Mouse (Mus musculus): ENCODE data around the gene Trim59. TPM values are rescaled to one million over a fixed set of nuclear protein-coding genes. Genes with fewer than 3 reads are reported as not detected.

Gene Trim59
- polyA plus RNA-seq, 1 experiment, result 9.3 TPM

- no peak for DNase-seq
- no peaks in the 10 kb centered on the region for H3K27me3 ChIP-seq (ENCODE audit: control insufficient read depth, insufficient read depth, low read length)
- no peak overlapping the region for H3K27ac ChIP-seq (ENCODE audit: control insufficient read depth, insufficient read depth, low read length)
- H3K4me3 ChIP-seq (ENCODE audit: control insufficient read depth, insufficient read depth, low read length), result no peak overlapping the region
- H3K36me3 ChIP-seq (ENCODE audit: control insufficient read depth, insufficient read depth, low read length), result no peaks in the 10 kb centered on the region
- H3K4me1 ChIP-seq (replicated peaks; ENCODE audit: control insufficient read depth, insufficient read depth, low read length), result no peaks in the 10 kb centered on the region
- TF ChIP-seq POLR2A (IDR thresholded peaks at IDR 0.05; ENCODE audit: control insufficient read depth, extremely low read depth, insufficient read depth, low read length, poor library complexity) (no peak), CTCF (IDR thresholded peaks at IDR 0.05; ENCODE audit: borderline replicate concordance, control insufficient read depth, extremely low read depth, insufficient read depth, low read length, poor library complexity) (no peak)
- 88% methylated on average over 11 of the region's 11 CpGs for WGBS
These were observed 7.3 kb upstream of the Trim59 start for GRCm38 (mm10) chr3:69051894-69052293.

GRCm38 (mm10) chr3:69049011-69049410 is 4.5 kb upstream of the Trim59 start:
- WGBS, result 96% methylated on average over 6 of the region's 6 CpGs
- TF ChIP-seq POLR2A (IDR thresholded peaks at IDR 0.05; ENCODE audit: control insufficient read depth, extremely low read depth, insufficient read depth, low read length, poor library complexity) (no peak), CTCF (IDR thresholded peaks at IDR 0.05; ENCODE audit: borderline replicate concordance, control insufficient read depth, extremely low read depth, insufficient read depth, low read length, poor library complexity) (no peak)
- peaks cover 4% of the 10 kb centered on the region for H3K4me1 ChIP-seq (replicated peaks; ENCODE audit: control insufficient read depth, insufficient read depth, low read length)
- no peak overlapping the region for H3K4me3 ChIP-seq (ENCODE audit: control insufficient read depth, insufficient read depth, low read length)
- H3K36me3 ChIP-seq (ENCODE audit: control insufficient read depth, insufficient read depth, low read length), result no peaks in the 10 kb centered on the region
- no peak for DNase-seq
- H3K27ac ChIP-seq (ENCODE audit: control insufficient read depth, insufficient read depth, low read length), result no peak overlapping the region
- H3K27me3 ChIP-seq (ENCODE audit: control insufficient read depth, insufficient read depth, low read length), result no peaks in the 10 kb centered on the region

GRCm38 (mm10) chr3:69047684-69048083 is 3.1 kb upstream of the Trim59 start:
- DNase-seq, result no peak
- Histone ChIP-seq H3K27ac (ENCODE audit: control insufficient read depth, insufficient read depth, low read length) (no peak overlapping the region), H3K4me1 (replicated peaks; ENCODE audit: control insufficient read depth, insufficient read depth, low read length) (peaks cover 6% of the 10 kb centered on the region), H3K4me3 (ENCODE audit: control insufficient read depth, insufficient read depth, low read length) (no peak overlapping the region), H3K27me3 (ENCODE audit: control insufficient read depth, insufficient read depth, low read length) (no peaks in the 10 kb centered on the region), H3K36me3 (ENCODE audit: control insufficient read depth, insufficient read depth, low read length) (no peaks in the 10 kb centered on the region)
- TF ChIP-seq CTCF (IDR thresholded peaks at IDR 0.05; ENCODE audit: borderline replicate concordance, control insufficient read depth, extremely low read depth, insufficient read depth, low read length, poor library complexity) (no peak), POLR2A (IDR thresholded peaks at IDR 0.05; ENCODE audit: control insufficient read depth, extremely low read depth, insufficient read depth, low read length, poor library complexity) (no peak)
- 91% methylated on average over 4 of the region's 4 CpGs for WGBS

GRCm38 (mm10) chr3:69046509-69046908 is 2.0 kb upstream of the Trim59 start:
- 0 out of 2 replicates have a peak, but pooled peaks cover 4% of the 10 kb centered on the region for H3K36me3 ChIP-seq (ENCODE audit: control insufficient read depth, insufficient read depth, low read length)
- WGBS, result 88% methylated on average over 4 of the region's 4 CpGs
- no peak overlapping the region for H3K4me3 ChIP-seq (ENCODE audit: control insufficient read depth, insufficient read depth, low read length)
- H3K27ac ChIP-seq (ENCODE audit: control insufficient read depth, insufficient read depth, low read length), result no peak overlapping the region
- H3K27me3 ChIP-seq (ENCODE audit: control insufficient read depth, insufficient read depth, low read length), result no peaks in the 10 kb centered on the region
- no peak for TF ChIP-seq CTCF (IDR thresholded peaks at IDR 0.05; ENCODE audit: borderline replicate concordance, control insufficient read depth, extremely low read depth, insufficient read depth, low read length, poor library complexity)
- TF ChIP-seq POLR2A (IDR thresholded peaks at IDR 0.05; ENCODE audit: control insufficient read depth, extremely low read depth, insufficient read depth, low read length, poor library complexity), result no peak
- H3K4me1 ChIP-seq (replicated peaks; ENCODE audit: control insufficient read depth, insufficient read depth, low read length), result peaks cover 6% of the 10 kb centered on the region
- DNase-seq, result no peak

- Histone ChIP-seq H3K27me3 (ENCODE audit: control insufficient read depth, insufficient read depth, low read length) (no peaks in the 10 kb centered on the region), H3K4me3 (ENCODE audit: control insufficient read depth, insufficient read depth, low read length) (0 out of 2 replicates have a peak overlapping the region, but pooled peaks have one; percentile 0), H3K27ac (ENCODE audit: control insufficient read depth, insufficient read depth, low read length) (no peak overlapping the region), H3K4me1 (replicated peaks; ENCODE audit: control insufficient read depth, insufficient read depth, low read length) (peaks cover 6% of the 10 kb centered on the region), H3K36me3 (ENCODE audit: control insufficient read depth, insufficient read depth, low read length) (peaks cover 4% of the 10 kb centered on the region; the same call in 1 of the 2 replicates)
- TF ChIP-seq CTCF (IDR thresholded peaks at IDR 0.05; ENCODE audit: borderline replicate concordance, control insufficient read depth, extremely low read depth, insufficient read depth, low read length, poor library complexity) (no peak), POLR2A (IDR thresholded peaks at IDR 0.05; ENCODE audit: control insufficient read depth, extremely low read depth, insufficient read depth, low read length, poor library complexity) (no peak)
- 48% methylated on average over 13 of the region's 13 CpGs for WGBS
- DNase-seq, result no peak
These were observed 1.2 kb upstream of the Trim59 start for GRCm38 (mm10) chr3:69045750-69046149.

- peaks cover 5% of the 10 kb centered on the region; the same call in 1 of the 2 replicates for H3K36me3 ChIP-seq (ENCODE audit: control insufficient read depth, insufficient read depth, low read length)
- no peaks in the 10 kb centered on the region for H3K27me3 ChIP-seq (ENCODE audit: control insufficient read depth, insufficient read depth, low read length)
- no peak for TF ChIP-seq POLR2A (IDR thresholded peaks at IDR 0.05; ENCODE audit: control insufficient read depth, extremely low read depth, insufficient read depth, low read length, poor library complexity)
- no peak for TF ChIP-seq CTCF (IDR thresholded peaks at IDR 0.05; ENCODE audit: borderline replicate concordance, control insufficient read depth, extremely low read depth, insufficient read depth, low read length, poor library complexity)
- H3K27ac ChIP-seq (ENCODE audit: control insufficient read depth, insufficient read depth, low read length), result peak overlapping the region; percentile 25; the same call in 1 of the 2 replicates
- peak overlapping the region; percentile 86 for H3K4me3 ChIP-seq (ENCODE audit: control insufficient read depth, insufficient read depth, low read length)
- WGBS, result 6% methylated on average over 9 of the region's 9 CpGs
- peaks cover 6% of the 10 kb centered on the region for H3K4me1 ChIP-seq (replicated peaks; ENCODE audit: control insufficient read depth, insufficient read depth, low read length)
- no peak for DNase-seq
These were observed 797 bp upstream of the Trim59 start for GRCm38 (mm10) chr3:69045400-69045703.

GRCm38 (mm10) chr3:69044167-69044591 is 376 bp downstream of the Trim59 start:
- peaks cover 6% of the 10 kb centered on the region for H3K4me1 ChIP-seq (replicated peaks; ENCODE audit: control insufficient read depth, insufficient read depth, low read length)

More at GRCm38 (mm10) chr3:69044167-69044591, 376 bp downstream of the Trim59 start:
- Histone ChIP-seq H3K36me3 (ENCODE audit: control insufficient read depth, insufficient read depth, low read length) (peaks cover 15% of the 10 kb centered on the region), H3K4me3 (ENCODE audit: control insufficient read depth, insufficient read depth, low read length) (peak overlapping the region; percentile 86), H3K27ac (ENCODE audit: control insufficient read depth, insufficient read depth, low read length) (peak overlapping the region; percentile 9; the same call in 1 of the 2 replicates), H3K27me3 (ENCODE audit: control insufficient read depth, insufficient read depth, low read length) (no peaks in the 10 kb centered on the region)
- DNase-seq, result no peak
- WGBS, result under 1% methylated on average over 42 of the region's 42 CpGs
- peak; percentile 32; the same call in 1 of the 2 replicates for TF ChIP-seq CTCF (IDR thresholded peaks at IDR 0.05; ENCODE audit: borderline replicate concordance, control insufficient read depth, extremely low read depth, insufficient read depth, low read length, poor library complexity)
- no peak for TF ChIP-seq POLR2A (IDR thresholded peaks at IDR 0.05; ENCODE audit: control insufficient read depth, extremely low read depth, insufficient read depth, low read length, poor library complexity)
